23 mouse cellular contexts compared by ENCODE assay signal in the genomic region with DNA sequence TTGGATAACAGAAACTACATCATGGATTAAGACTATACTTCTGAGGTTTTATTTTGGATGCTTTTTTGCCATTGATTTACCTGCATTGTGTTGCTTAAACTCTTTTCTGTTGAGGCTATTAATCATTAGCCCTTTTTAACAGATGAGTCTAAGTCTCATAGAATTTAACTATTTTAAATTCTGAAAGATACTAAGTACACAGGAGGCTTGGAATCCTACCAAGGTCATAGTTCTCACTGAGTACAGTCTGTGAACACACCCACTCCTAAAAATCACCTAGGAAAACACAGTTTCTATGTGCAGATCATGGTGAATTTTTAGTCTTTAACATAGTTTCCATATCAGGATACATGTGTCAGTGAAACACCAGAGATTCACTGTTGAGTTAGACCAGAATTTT. TPM values are rescaled to one million over a fixed set of nuclear protein-coding genes. Genes with fewer than 3 reads are reported as not detected.
DNase-seq lines count a peak whose midpoint lies in the region; ATAC-seq and TF ChIP-seq lines count a peak whose summit lies in the region.
"Had no signal": no experiment of that assay in that cellular context is flagged by ENCODE, and none has a peak within 500 bp of the region (broad histone marks: within the 10 kb centered on the region; RNA-seq: fewer than 3 reads in every experiment).

No protein-coding gene starts in this region.

- H3K9ac ChIP-seq in liver, adult 2 months (ENCODE audit: low read depth, low read length) = no peak overlapping the region
- H3K9ac ChIP-seq in liver, embryonic 11.5 days (ENCODE audit: low read depth, low read length) = no peak overlapping the region
- H3K9ac ChIP-seq: embryonic facial prominence, embryonic 13.5 days; embryonic facial prominence, embryonic 15.5 days; forebrain, embryonic 12.5 days had no signal

- H3K36me3 ChIP-seq in liver, adult 2 months (ENCODE audit: control insufficient read depth, insufficient read depth, low read length) = no peaks in the 10 kb centered on the region
- H3K36me3 ChIP-seq in liver, embryonic 11.5 days (ENCODE audit: control insufficient read depth, insufficient read depth, low read length) = no peaks in the 10 kb centered on the region
- H3K36me3 ChIP-seq: embryonic facial prominence, embryonic 13.5 days; embryonic facial prominence, embryonic 15.5 days; forebrain, embryonic 10.5 days; forebrain, embryonic 12.5 days had no signal

- DNase-seq in kidney, adult 8-10 months = peak; percentile 8 to 64
- no peak for DNase-seq in kidney, postnatal 4 days
- peak; percentile 30 for DNase-seq in kidney, postnatal 14 days
- no peak for DNase-seq in kidney, adult 18-20 months
- peak; percentile 77 for DNase-seq in liver, adult 2 months (ENCODE audit: extremely low read depth, low read depth, low spot score)
- no peak for DNase-seq in liver, embryonic 11.5 days (ENCODE audit: low spot score)
- DNase-seq: adrenal gland, adult 2 months; adrenal gland, postnatal 10 days; adrenal gland, postnatal 25 days; cerebellum, adult 11 months; cerebellum, adult 18-20 months; cerebellum, adult 8-10 months; cerebellum, adult 9-11 months; cerebellum, postnatal 14 days; cerebellum, postnatal 36 days; embryo, embryonic 11 days had no signal

- H3K9me3 ChIP-seq in liver, embryonic 11.5 days (ENCODE audit: control insufficient read depth, low read length) = no peaks in the 10 kb centered on the region
- H3K9me3 ChIP-seq: embryonic facial prominence, embryonic 13.5 days; embryonic facial prominence, embryonic 15.5 days; forebrain, embryonic 10.5 days; forebrain, embryonic 12.5 days had no signal

- H3K4me2 ChIP-seq in liver, embryonic 11.5 days = no peak overlapping the region
- H3K4me2 ChIP-seq: embryonic facial prominence, embryonic 13.5 days; embryonic facial prominence, embryonic 15.5 days; forebrain, embryonic 12.5 days had no signal

- H3K4me1 ChIP-seq in liver, adult 2 months (ENCODE audit: control insufficient read depth, insufficient read depth, low read length) = no peaks in the 10 kb centered on the region
- H3K4me1 ChIP-seq in liver, embryonic 11.5 days (replicated peaks; ENCODE audit: control insufficient read depth, insufficient read depth, low read length) = no peaks in the 10 kb centered on the region
- H3K4me1 ChIP-seq: embryonic facial prominence, embryonic 15.5 days had no signal

- H3K27me3 ChIP-seq in liver, adult 2 months (ENCODE audit: control insufficient read depth, insufficient read depth, low read length) = no peaks in the 10 kb centered on the region
- H3K27me3 ChIP-seq in liver, embryonic 11.5 days (replicated peaks; ENCODE audit: control insufficient read depth, insufficient read depth, low read length) = peaks cover 25% of the 10 kb centered on the region
- H3K27me3 ChIP-seq: embryonic facial prominence, embryonic 13.5 days; embryonic facial prominence, embryonic 15.5 days; forebrain, embryonic 12.5 days had no signal

- TF ChIP-seq CTCF in liver, adult 2 months (IDR thresholded peaks at IDR 0.05; ENCODE audit: low read depth, low read length) = no peak

- no peak for TF ChIP-seq POLR2A in liver, adult 2 months (IDR thresholded peaks at IDR 0.05; ENCODE audit: extremely low read depth, insufficient read depth, low read length)

- no peaks in the 10 kb centered on the region for H3K79me2 ChIP-seq in liver, adult 2 months (ENCODE audit: control insufficient read depth, insufficient read depth, low read length)

- H3K4me3 ChIP-seq in liver, adult 2 months (ENCODE audit: insufficient read depth, low read depth, low read length) = no peak overlapping the region
- no peak overlapping the region for H3K4me3 ChIP-seq in liver, embryonic 11.5 days (ENCODE audit: low read depth, low read length)
- H3K4me3 ChIP-seq: embryonic facial prominence, embryonic 13.5 days; embryonic facial prominence, embryonic 15.5 days; erythroblast, embryonic 14.5 days; forebrain, embryonic 10.5 days; forebrain, embryonic 12.5 days had no signal

- H3K27ac ChIP-seq in liver, adult 2 months (replicated peaks; ENCODE audit: insufficient read depth, low read depth, low read length) = no peak overlapping the region
- H3K27ac ChIP-seq in liver, embryonic 11.5 days (ENCODE audit: low read depth, low read length) = no peak overlapping the region
- H3K27ac ChIP-seq: embryonic facial prominence, embryonic 13.5 days; embryonic facial prominence, embryonic 15.5 days; forebrain, embryonic 10.5 days; forebrain, embryonic 12.5 days had no signal

- ATAC-seq in liver, embryonic 11.5 days (replicated peaks; ENCODE audit: low FRiP score) = no peak
- ATAC-seq: forebrain, embryonic 14.5 days had no signal

RNA-seq across cellular contexts. Expression of a gene that starts 4.1 kb away (rescaled TPM):
- 3.2 and 4.4 TPM in 2 replicates for total RNA-seq in liver, adult 2 months (2014; rRNA removed)
- 5.0 and 6.5 TPM in 2 replicates for polyA plus RNA-seq in liver, adult 2 months (2012; rRNA removed)
- 14.7 and 17.8 TPM in 2 replicates for polyA plus RNA-seq in liver, embryonic 11.5 days (2014; fragmentation: Nextera tagmentation; extraction: Ambion mirVana)
- total RNA-seq: MEL had no signal

Comparison
In these comparisons a context has a peak if more than half of its experiments do, and no peak if none do; other contexts are left out.
1. DNase-seq: peak in kidney, adult 8-10 months (2 of 2), kidney, postnatal 14 days (single experiment) and liver, adult 2 months (single experiment); none in kidney, postnatal 4 days (0 of 2), kidney, adult 18-20 months (single experiment) and liver, embryonic 11.5 days (single experiment).